In the genomic region with DNA sequence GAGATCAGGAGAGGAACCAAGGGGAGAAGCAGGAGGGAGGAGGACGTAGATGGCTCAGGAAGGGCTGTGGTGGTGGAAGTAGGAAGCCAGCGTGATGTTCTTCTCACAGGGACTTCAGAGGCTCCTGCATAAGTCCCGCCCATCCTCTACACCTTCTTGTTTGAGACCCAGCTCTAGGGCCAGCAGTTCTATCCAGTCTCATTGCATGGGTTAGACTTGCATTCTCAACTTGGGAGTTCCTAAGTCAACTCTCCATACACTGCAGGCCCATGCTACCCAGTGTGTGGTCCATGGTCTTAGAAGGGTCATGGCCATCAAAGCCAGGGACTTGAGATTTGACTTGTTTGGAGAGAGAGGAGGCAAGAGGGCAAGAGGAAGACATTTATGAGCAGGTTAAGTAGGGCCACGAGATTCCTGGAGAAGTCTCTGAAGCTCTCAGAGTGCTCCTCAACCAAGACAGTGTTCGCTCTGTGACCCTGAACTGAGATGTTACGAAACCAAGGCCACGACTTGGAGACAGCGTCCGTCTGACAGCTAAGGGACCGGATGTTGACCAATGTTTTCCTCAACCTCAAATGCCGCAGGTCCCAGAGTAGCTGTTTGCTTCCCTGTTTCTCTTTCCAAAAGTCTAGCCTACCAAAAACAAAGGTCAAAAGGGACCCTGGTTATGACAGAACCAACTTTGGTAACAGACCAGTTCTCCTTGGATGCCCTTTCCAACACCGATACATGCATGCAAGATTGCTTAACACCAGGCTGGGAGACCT, we compare ENCODE assay signal across 11 mouse cellular contexts. TPM values are rescaled to one million over a fixed set of nuclear protein-coding genes. Genes with fewer than 3 reads are reported as not detected.
A peak's percentile ranks its signal among the peaks of the same experiment; 100 is the strongest.
DNase-seq lines count a peak whose midpoint lies in the region; ATAC-seq and TF ChIP-seq lines count a peak whose summit lies in the region.
"Had no signal": no experiment of that assay in that cellular context is flagged by ENCODE, and none has a peak within 500 bp of the region (broad histone marks: within the 10 kb centered on the region; RNA-seq: fewer than 3 reads in every experiment).

No protein-coding gene starts in this region.

- peaks cover 35% of the 10 kb centered on the region for H3K4me1 ChIP-seq in limb, embryonic 14.5 days (ENCODE audit: control insufficient read depth, insufficient read depth, low read length)

- H3K9me3 ChIP-seq in limb, embryonic 14.5 days (ENCODE audit: control insufficient read depth, low read length): no peaks in the 10 kb centered on the region
- H3K9me3 ChIP-seq: liver, embryonic 15.5 days had no signal

- peak; percentile 43 for DNase-seq in adrenal gland, adult 8-10 months
- no peak for DNase-seq in adrenal gland, postnatal 25 days
- DNase-seq in layer of hippocampus, adult 9-11 months: peak; percentile 71
- DNase-seq in layer of hippocampus, adult 18-20 months (ENCODE audit: low spot score in 2 of 2): no peak
- DNase-seq in limb, embryonic 14.5 days (ENCODE audit: low spot score): no peak
- no peak for DNase-seq in adipocyte (ENCODE audit: low spot score)
- DNase-seq: cerebellum, postnatal 14 days; spleen, adult 18-20 months had no signal

- no peaks in the 10 kb centered on the region for H3K36me3 ChIP-seq in limb, embryonic 14.5 days (ENCODE audit: control insufficient read depth, insufficient read depth, low read length)
- H3K36me3 ChIP-seq: liver, embryonic 15.5 days had no signal

- H3K9ac ChIP-seq in limb, embryonic 14.5 days (ENCODE audit: low read depth, low read length, severe bottlenecking): no peak overlapping the region
- H3K9ac ChIP-seq: liver, embryonic 15.5 days had no signal

- 93% methylated on average over 12 of the region's 12 CpGs for WGBS in limb, embryonic 14.5 days

- no peaks in the 10 kb centered on the region for H3K27me3 ChIP-seq in limb, embryonic 14.5 days (ENCODE audit: control insufficient read depth, insufficient read depth, low read length)
- H3K27me3 ChIP-seq: liver, embryonic 15.5 days had no signal

- no peak for TF ChIP-seq POLR2A in limb, embryonic 14.5 days (IDR thresholded peaks at IDR 0.05; ENCODE audit: borderline replicate concordance, extremely low read depth, insufficient read depth, insufficient read length)

- H3K27ac ChIP-seq in limb, embryonic 14.5 days (replicated peaks; ENCODE audit: low read depth, low read length): peak overlapping the region; percentile 89; the same call in 1 of the 2 replicates
- H3K27ac ChIP-seq: liver, embryonic 15.5 days had no signal

- no peak for ATAC-seq in limb, embryonic 14.5 days (ENCODE audit: low FRiP score, low read depth)
- peak; percentile 75 for ATAC-seq in monocyte, adult 5-6 weeks (replicated peaks; ENCODE audit: insufficient number of reproducible peaks, low FRiP score, low TSS enrichment, poor library complexity, severe bottlenecking)
- no peak for ATAC-seq in erythroid progenitor cell, adult 5-6 weeks (replicated peaks; ENCODE audit: low FRiP score, poor library complexity, severe bottlenecking)

- H3K4me2 ChIP-seq in limb, embryonic 14.5 days (replicated peaks; ENCODE audit: low read depth, low read length, severe bottlenecking): no peak overlapping the region
- H3K4me2 ChIP-seq: liver, embryonic 15.5 days had no signal

- H3K4me3 ChIP-seq in limb, embryonic 14.5 days (replicated peaks; ENCODE audit: low read length): no peak overlapping the region
- H3K4me3 ChIP-seq: liver, embryonic 15.5 days had no signal

RNA-seq across cellular contexts. Expression of a gene that starts 56.7 kb away (rescaled TPM):
- 10 to 100 TPM; 63.0 to 86.6 (median 76.1) TPM for total RNA-seq in adrenal gland, adult 8-10 months (2022)
- 29.4 and 36.9 TPM in 2 replicates for total RNA-seq in adrenal gland, postnatal 25 days (2021)
- total RNA-seq in layer of hippocampus, adult 18-20 months (2021): 100 to 1,000 TPM; 144 to 150 TPM
- polyA plus RNA-seq in limb, embryonic 14.5 days (2012; rRNA removed): 421 and 443 TPM in 2 replicates
- 474 and 556 TPM in 2 replicates for polyA plus RNA-seq in limb, embryonic 14.5 days (2014; fragmentation: Nextera tagmentation; extraction: Ambion mirVana)
- total RNA-seq in monocyte, adult 5-6 weeks (2017): not detected in 3 replicates
- total RNA-seq in erythroid progenitor cell, adult 5-6 weeks (2015; ENCODE audit: low replicate concordance): 1.1 and 2.9 TPM in 2 replicates
- 1.9 and 2.6 TPM in 2 replicates for total RNA-seq in erythroid progenitor cell, adult 5-6 weeks (2017; ENCODE audit: low replicate concordance)

Comparison
In these comparisons a context has a peak if more than half of its experiments do, and no peak if none do; other contexts are left out.
1. DNase-seq: peak in adrenal gland, adult 8-10 months (single experiment) and layer of hippocampus, adult 9-11 months (single experiment); none in adrenal gland, postnatal 25 days (single experiment), layer of hippocampus, adult 18-20 months (0 of 2), limb, embryonic 14.5 days (single experiment) and adipocyte (single experiment).